Mouse (Mus musculus) hindbrain, embryonic 13.5 days (tissue): ENCODE results near the gene Ppfibp1. TPM values are rescaled to one million over a fixed set of nuclear protein-coding genes. Genes with fewer than 3 reads are reported as not detected.

ENCODE experiments used
- ATAC-seq: fragments of 200-750 bp; cut with Nextera tagmentation; 2 replicates; pipeline ENCODE4 v1.8.0; 2017; ENCODE audit warnings: moderate TSS enrichment; ENCODE audit not compliant: low FRiP score
- H3K27ac ChIP-seq: fragments of 300-500 bp; sonication (generic); 2 replicates; pipeline ENCODE4 v1.5.1; 2015; ENCODE audit warnings: inconsistent platforms, mild to moderate bottlenecking, moderate library complexity
- H3K27me3 ChIP-seq: fragments of 300-500 bp; sonication (generic); 2 replicates; pipeline ENCODE4 v1.6.1; 2015; ENCODE audit warnings: mild to moderate bottlenecking, inconsistent platforms
- H3K36me3 ChIP-seq: fragments of 300-500 bp; sonication (generic); 2 replicates; pipeline ENCODE4 v1.6.1; 2015; ENCODE audit warnings: mild to moderate bottlenecking, inconsistent platforms
- H3K4me1 ChIP-seq: fragments of 300-500 bp; sonication (generic); replicated peaks from 2 replicates; pipeline ENCODE4 v1.6.1; 2015; ENCODE audit warnings: inconsistent platforms
- H3K4me2 ChIP-seq: fragments of 300-500 bp; sonication (generic); 2 replicates; pipeline ENCODE4 v1.6.1; 2015; ENCODE audit warnings: inconsistent platforms, mild to moderate bottlenecking, moderate library complexity
- H3K4me3 ChIP-seq: fragments of 300-500 bp; sonication (generic); 2 replicates; pipeline ENCODE4 v1.5.1; 2015; ENCODE audit warnings: mild to moderate bottlenecking, inconsistent platforms
- H3K9ac ChIP-seq: fragments of 300-500 bp; sonication (generic); 2 replicates; pipeline ENCODE4 v1.6.1; 2015; ENCODE audit warnings: mild to moderate bottlenecking, inconsistent platforms
- H3K9me3 ChIP-seq: fragments of 300-500 bp; sonication (generic); 2 replicates; pipeline ENCODE4 v1.6.1; 2016; ENCODE audit warnings: inconsistent platforms
- WGBS: fragments of 180-500 bp; shearing (Covaris S2); methylation state at CpG from one replicate; pipeline ENCODE4 v1.1.7; 2015; 5-methylcytosine and 5-hydroxymethylcytosine counted together
- polyA plus RNA-seq: library from polyadenylated mRNA; unstranded; fragments of >200 nt; fragmentation: Nextera tagmentation; extraction: Ambion mirVana; gene quantifications from 2 replicates; pipeline ENCODE4 v1.2.1, GENCODE M21; 2015

Ppfibp1 gene
- polyA plus RNA-seq, 1 experiment from 2014 or later = 14.7 TPM

GRCm38 (mm10) chr6:147021181-147021580 is 132.9 kb downstream of the Ppfibp1 start:
- no peak for ATAC-seq
- H3K27me3 ChIP-seq = no peaks in the 10 kb centered on the region
- H3K4me3 ChIP-seq = no peak overlapping the region
- H3K4me1 ChIP-seq = no peaks in the 10 kb centered on the region
- WGBS = 97% methylated on average over 5 of the region's 5 CpGs
- H3K4me2 ChIP-seq = no peak overlapping the region
- H3K27ac ChIP-seq = no peak overlapping the region
- H3K9ac ChIP-seq = no peak overlapping the region
- H3K9me3 ChIP-seq = no peaks in the 10 kb centered on the region
- no peaks in the 10 kb centered on the region for H3K36me3 ChIP-seq

DNA sequence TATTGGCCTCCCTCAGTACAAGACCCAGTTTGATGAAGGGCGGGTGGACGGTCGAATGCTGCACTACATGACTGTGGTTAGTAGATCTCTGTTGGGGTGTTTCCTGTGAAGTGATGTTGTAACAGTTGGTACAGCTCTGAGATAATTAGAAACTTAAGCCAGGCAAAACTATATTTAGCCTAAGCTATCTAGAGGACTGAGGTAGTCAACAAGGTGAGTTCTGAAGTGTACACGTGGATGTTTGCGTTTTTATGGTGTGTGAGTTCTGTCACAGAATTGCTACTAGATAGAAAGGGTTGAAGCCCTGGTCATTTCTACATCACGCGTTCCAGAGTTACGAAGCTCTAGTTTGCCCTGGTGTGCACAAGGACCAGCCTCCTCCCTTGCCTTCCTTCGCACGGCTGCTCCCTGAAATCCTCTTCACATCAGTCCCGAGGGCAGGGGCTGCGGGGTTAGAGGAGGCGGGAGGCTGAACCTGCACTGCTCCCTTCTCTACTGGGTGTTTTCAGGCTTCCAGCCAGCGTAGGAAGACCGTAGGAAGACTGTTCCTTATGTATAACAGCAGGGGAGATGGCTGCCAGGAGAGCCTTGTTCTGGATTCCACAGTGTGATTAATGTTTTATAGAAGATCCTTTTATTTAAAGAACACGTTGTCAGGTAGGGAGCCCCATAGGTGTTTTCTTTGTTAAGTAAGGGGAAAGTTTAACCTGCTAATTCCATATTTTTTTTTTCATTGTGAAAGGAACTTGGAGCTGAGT is 134.3 kb downstream of the Ppfibp1 start:
- no peak overlapping the region for H3K27ac ChIP-seq
- H3K4me1 ChIP-seq = no peaks in the 10 kb centered on the region
- no peak overlapping the region for H3K9ac ChIP-seq
- ATAC-seq = no peak
- no peak overlapping the region for H3K4me2 ChIP-seq
- no peaks in the 10 kb centered on the region for H3K36me3 ChIP-seq
- no peaks in the 10 kb centered on the region for H3K9me3 ChIP-seq
- H3K27me3 ChIP-seq = no peaks in the 10 kb centered on the region
- 87% methylated on average over 16 of the region's 16 CpGs for WGBS
- H3K4me3 ChIP-seq = no peak overlapping the region

GRCm38 (mm10) chr6:147023133-147023395 is 134.8 kb downstream of the Ppfibp1 start:
- Histone ChIP-seq H3K36me3 (no peaks in the 10 kb centered on the region), H3K4me3 (no peak overlapping the region), H3K27me3 (no peaks in the 10 kb centered on the region), H3K27ac (no peak overlapping the region), H3K4me1 (no peaks in the 10 kb centered on the region), H3K4me2 (no peak overlapping the region), H3K9me3 (no peaks in the 10 kb centered on the region), H3K9ac (no peak overlapping the region)
- ATAC-seq = no peak
- WGBS = 95% methylated on average over 2 of the region's 2 CpGs

DNA sequence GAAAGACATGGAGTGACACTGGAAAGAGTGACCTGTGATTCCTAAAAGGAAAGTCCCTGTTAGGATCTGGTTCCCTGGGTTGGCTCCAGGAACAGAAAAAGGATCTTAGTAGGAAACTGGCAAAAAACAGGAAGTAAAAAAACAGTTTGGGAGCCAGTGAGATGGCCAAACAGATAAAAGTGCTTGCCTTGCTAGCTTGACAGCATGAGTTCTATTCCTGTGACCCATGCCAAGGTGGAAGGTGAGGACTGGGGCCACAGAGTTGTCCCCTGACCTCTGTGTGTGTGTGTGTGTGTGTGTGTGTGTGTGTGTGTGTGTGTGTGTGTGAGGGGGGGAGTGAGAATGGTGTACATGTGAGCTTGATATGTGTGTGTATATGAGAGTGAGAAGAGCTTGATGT is 135.3 kb downstream of the Ppfibp1 start:
- Histone ChIP-seq H3K36me3 (no peaks in the 10 kb centered on the region), H3K4me1 (no peaks in the 10 kb centered on the region), H3K4me3 (no peak overlapping the region), H3K9me3 (no peaks in the 10 kb centered on the region), H3K27ac (no peak overlapping the region), H3K27me3 (no peaks in the 10 kb centered on the region), H3K4me2 (no peak overlapping the region), H3K9ac (no peak overlapping the region)
- ATAC-seq = no peak

- no peaks in the 10 kb centered on the region for H3K27me3 ChIP-seq
- no peaks in the 10 kb centered on the region for H3K9me3 ChIP-seq
- H3K4me2 ChIP-seq = no peak overlapping the region
- no peak overlapping the region for H3K27ac ChIP-seq
- H3K4me3 ChIP-seq = no peak overlapping the region
- H3K9ac ChIP-seq = no peak overlapping the region
- WGBS = 87% methylated on average over 3 of the region's 3 CpGs
- H3K36me3 ChIP-seq = no peaks in the 10 kb centered on the region
- ATAC-seq = no peak
- no peaks in the 10 kb centered on the region for H3K4me1 ChIP-seq
Measured at GRCm38 (mm10) chr6:147024761-147025160, 136.5 kb downstream of the Ppfibp1 start.

- no peaks in the 10 kb centered on the region for H3K4me1 ChIP-seq
- ATAC-seq = no peak
- 79% methylated on average over 2 of the region's 2 CpGs for WGBS
Measured at GRCm38 (mm10) chr6:147028396-147028795, 140.1 kb downstream of the Ppfibp1 start.

DNA sequence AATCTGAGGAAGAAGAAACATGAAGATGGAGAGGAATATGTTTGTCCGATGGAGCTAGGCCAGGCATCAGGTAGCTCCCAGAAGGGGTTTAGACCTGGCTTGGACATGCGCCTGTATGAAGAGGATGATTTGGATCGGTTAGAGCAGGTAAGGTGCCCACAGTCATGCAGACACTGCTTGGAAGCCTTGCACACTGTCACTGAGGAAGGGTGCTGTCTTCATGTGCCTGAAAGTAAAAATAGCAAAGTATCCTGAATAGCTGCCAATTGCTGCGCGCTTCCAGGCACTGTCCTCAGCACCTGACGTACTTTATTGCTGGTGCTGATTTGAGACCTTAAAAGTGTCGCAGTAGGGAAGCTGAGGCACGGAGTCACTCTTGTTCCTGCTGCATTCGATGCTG is 141.3 kb downstream of the Ppfibp1 start:
- Histone ChIP-seq H3K36me3 (no peaks in the 10 kb centered on the region), H3K27ac (no peak overlapping the region), H3K4me2 (no peak overlapping the region), H3K4me1 (no peaks in the 10 kb centered on the region), H3K9me3 (no peaks in the 10 kb centered on the region), H3K9ac (no peak overlapping the region), H3K4me3 (no peak overlapping the region), H3K27me3 (no peaks in the 10 kb centered on the region)
- 93% methylated on average over 9 of the region's 9 CpGs for WGBS
- no peak for ATAC-seq

More at GRCm38 (mm10) chr6:147028396-147028795, 140.1 kb downstream of the Ppfibp1 start:
- Histone ChIP-seq H3K9ac (no peak overlapping the region), H3K4me2 (no peak overlapping the region), H3K4me3 (no peak overlapping the region), H3K9me3 (no peaks in the 10 kb centered on the region), H3K36me3 (no peaks in the 10 kb centered on the region), H3K27ac (no peak overlapping the region), H3K27me3 (no peaks in the 10 kb centered on the region)

DNA sequence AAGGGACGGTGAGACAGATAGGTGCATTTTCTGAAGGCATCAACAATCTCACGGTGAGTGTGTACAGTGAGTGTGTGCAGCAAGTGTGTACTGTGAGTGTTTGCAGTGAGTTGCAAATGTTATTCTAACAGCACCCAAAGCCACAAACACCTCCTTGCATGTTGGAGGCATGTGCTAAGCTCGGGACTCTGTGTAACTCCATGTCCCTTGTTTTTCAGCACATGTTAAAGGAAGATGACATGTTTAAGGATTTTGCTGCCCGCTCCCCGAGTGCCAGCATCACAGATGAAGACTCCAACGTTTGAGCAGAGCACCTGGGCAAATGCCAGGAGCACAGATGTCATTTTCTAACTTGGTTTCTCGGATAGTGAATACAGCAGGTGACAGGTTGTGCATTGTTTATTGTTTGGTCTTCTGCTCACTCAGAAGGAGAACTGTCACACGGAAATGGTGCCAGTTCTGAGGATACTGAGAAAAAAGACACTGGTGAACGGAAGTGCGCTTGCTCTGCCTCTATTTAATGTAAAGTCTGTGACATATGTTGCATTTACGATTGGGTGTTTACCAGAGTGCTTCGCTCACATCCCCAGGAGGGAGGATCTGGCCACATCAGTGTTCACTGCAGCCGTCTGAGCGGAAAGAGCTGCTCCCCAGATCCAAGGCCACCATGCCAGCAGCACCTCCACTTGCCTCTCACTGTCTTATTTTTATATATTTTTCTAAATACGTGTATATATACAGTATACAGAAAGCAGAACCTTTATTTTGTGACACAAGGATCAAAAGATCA is 142.0 kb downstream of the Ppfibp1 start:
- WGBS = 86% methylated on average over 15 of the region's 15 CpGs
- no peak for ATAC-seq
- Histone ChIP-seq H3K9ac (no peak overlapping the region), H3K27ac (no peak overlapping the region), H3K36me3 (no peaks in the 10 kb centered on the region), H3K4me3 (no peak overlapping the region), H3K27me3 (no peaks in the 10 kb centered on the region), H3K4me1 (no peaks in the 10 kb centered on the region), H3K9me3 (no peaks in the 10 kb centered on the region), H3K4me2 (no peak overlapping the region)

DNA sequence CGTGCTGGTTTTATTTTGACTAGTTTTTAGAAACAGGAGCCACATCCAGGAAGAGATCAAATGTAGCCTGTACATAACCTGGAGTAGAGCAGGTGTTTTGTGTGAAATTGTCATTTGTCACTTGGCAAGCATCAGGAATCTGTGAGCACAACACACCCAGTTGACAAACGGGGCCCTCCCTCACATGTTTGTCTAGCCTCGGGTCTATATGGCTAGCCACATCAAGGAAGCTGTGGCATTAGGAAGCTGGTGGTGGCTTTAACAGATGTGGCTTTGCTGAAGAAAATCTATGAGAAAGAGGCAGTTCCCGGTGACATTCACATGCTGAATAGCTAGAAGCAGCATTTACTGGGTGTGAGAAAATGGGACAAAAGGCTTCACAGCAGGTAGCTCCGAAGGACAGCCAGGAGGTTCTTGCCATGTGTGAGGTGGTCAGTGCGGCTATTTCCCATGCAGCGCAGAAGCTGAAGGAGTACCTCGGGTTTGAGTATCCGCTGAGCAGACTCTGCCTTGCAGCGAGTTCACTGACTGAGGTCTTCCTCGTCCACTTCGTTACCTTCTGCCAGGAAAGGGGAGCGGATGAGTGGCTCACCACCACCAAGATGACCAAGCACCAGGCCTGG is 144.1 kb downstream of the Ppfibp1 start, which contains the start of gene Rep15:
TSS of gene Rep15 (plus strand) at position 282 of the 623 bp plus-strand sequence.
- no peak within 1 kb of the TSS for H3K4me3 ChIP-seq
- H3K9me3 ChIP-seq = no peaks in the 10 kb centered on the region
- no peak within 1 kb of the TSS for H3K4me2 ChIP-seq
- 36% methylated on average over 13 of the region's 13 CpGs for WGBS
- ATAC-seq = no peak
- no peaks in the 10 kb centered on the region for H3K4me1 ChIP-seq
- H3K36me3 ChIP-seq = no peaks in the 10 kb centered on the region
- peak within 1 kb of the TSS; percentile 31; the same call in 1 of the 2 replicates for H3K9ac ChIP-seq
- H3K27me3 ChIP-seq = no peaks in the 10 kb centered on the region
- H3K27ac ChIP-seq = no peak within 1 kb of the TSS

DNA sequence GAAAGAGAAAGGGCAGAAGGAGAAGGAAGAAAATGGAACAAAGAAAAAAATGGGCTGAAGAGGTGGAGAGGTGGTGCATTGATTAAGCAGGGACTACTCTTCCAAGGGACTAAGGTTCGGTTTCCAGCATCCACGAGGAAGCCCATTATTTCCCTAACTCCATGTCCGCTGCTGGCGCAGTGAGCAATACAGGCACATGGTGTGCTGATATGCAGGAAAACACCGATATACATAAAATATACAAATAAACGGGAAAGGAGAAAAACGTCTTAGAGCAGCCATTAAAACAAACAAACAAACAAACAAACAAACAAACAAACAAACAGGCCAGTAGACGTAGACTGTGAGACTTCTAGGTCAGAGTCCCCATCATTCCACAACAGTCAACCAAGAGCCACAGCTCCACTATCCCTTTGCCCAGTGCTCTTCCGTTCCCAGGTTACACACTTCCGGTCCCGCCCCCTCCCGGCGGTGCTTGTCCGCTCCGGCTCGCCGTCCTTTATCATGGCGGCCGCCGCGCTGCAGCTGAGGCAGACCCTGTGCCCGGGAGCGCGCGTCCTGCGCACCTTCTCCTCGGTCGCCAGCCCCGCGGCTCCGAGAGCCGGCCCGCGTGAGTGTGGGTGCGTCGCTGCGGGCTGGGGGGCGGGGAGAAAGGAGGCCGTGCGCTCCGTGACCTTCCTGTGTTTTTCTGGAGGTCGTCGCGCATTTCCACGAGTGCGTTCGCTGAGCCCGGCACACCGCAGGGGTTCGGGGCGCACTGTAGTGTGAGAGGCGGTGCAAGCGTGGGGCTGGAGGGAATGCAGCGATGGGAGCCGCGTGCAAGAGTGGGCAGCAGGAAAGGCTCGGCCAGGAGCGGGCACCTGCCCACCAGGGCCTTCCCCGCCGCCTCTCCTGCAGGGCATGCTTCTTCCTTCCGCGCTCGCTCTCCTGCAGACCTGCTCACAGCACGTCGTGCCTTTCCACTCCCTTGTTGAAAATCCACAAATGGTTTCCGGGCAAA is 154.3 kb downstream of the Ppfibp1 start, which contains the start of gene Mrps35:
TSS of gene Mrps35 (plus strand) at position 474 of the 1,000 bp plus-strand sequence.
- H3K4me2 ChIP-seq = peak within 1 kb of the TSS; percentile 71
- H3K4me3 ChIP-seq = peak within 1 kb of the TSS; percentile 89
- peak within 1 kb of the TSS; percentile 89 for H3K27ac ChIP-seq
- 4% methylated on average over 66 of the region's 66 CpGs for WGBS
- peak within 1 kb of the TSS; percentile 93 for H3K9ac ChIP-seq
- peak; percentile 99 for ATAC-seq
- H3K4me1 ChIP-seq = peaks cover 28% of the 10 kb centered on the region
- peaks cover 17% of the 10 kb centered on the region; the same call in 1 of the 2 replicates for H3K27me3 ChIP-seq
- no peaks in the 10 kb centered on the region for H3K9me3 ChIP-seq
- H3K36me3 ChIP-seq = peaks cover 16% of the 10 kb centered on the region

GRCm38 (mm10) chr6:147043633-147044032 is 155.3 kb downstream of the Ppfibp1 start:
- Histone ChIP-seq H3K27me3 (peaks cover 17% of the 10 kb centered on the region; the same call in 1 of the 2 replicates), H3K4me1 (peaks cover 28% of the 10 kb centered on the region), H3K9ac (peak overlapping the region; percentile 93), H3K4me3 (peak overlapping the region; percentile 89), H3K27ac (no peak overlapping the region), H3K9me3 (no peaks in the 10 kb centered on the region), H3K4me2 (peak overlapping the region; percentile 71), H3K36me3 (peaks cover 26% of the 10 kb centered on the region)
- no peak for ATAC-seq
- 60% methylated on average over 7 of the region's 7 CpGs for WGBS
